Mouse (Mus musculus): ENCODE data around the gene Kcnk1. TPM values are rescaled to one million over a fixed set of nuclear protein-coding genes. Genes with fewer than 3 reads are reported as not detected.

Gene Kcnk1
- polyA plus RNA-seq, 2 experiments = 0.08 to 0.29 TPM

- H3K4me2 ChIP-seq (ENCODE audit: low read depth) = no peak overlapping the region
- no peak overlapping the region for H3K9ac ChIP-seq (replicated peaks)
- no peaks in the 10 kb centered on the region for H3K9me3 ChIP-seq (ENCODE audit: control insufficient read depth, low read length)
- no peaks in the 10 kb centered on the region for H3K36me3 ChIP-seq (replicated peaks; ENCODE audit: control insufficient read depth, insufficient read depth, low read depth)
- no peaks in the 10 kb centered on the region for H3K4me1 ChIP-seq (replicated peaks; ENCODE audit: control insufficient read depth in 2 of 2, insufficient read depth in 2 of 2, low read length in 1 of 2)
- no peak overlapping the region for H3K27ac ChIP-seq
- no peak overlapping the region for H3K4me3 ChIP-seq (ENCODE audit: insufficient read depth in 1 of 2, low read depth in 2 of 2, low read length in 2 of 2)
- DNase-seq (ENCODE audit: low read depth in 3 of 3, low spot score in 3 of 3) = no peak
- no peak for ATAC-seq (ENCODE audit: insufficient read depth)
- H3K27me3 ChIP-seq (ENCODE audit: control insufficient read depth, insufficient read depth, low read length) = no peaks in the 10 kb centered on the region
- TF ChIP-seq CTCF (IDR thresholded peaks at IDR 0.05; ENCODE audit: low read depth) (no peak), EP300 (IDR thresholded peaks at IDR 0.05; ENCODE audit: low read depth) (no peak)
- 69% methylated on average over 6 of the region's 6 CpGs for WGBS (ENCODE audit: insufficient replicate concordance)
Observed at GRCm38 (mm10) chr8:126003546-126003945, 8.6 kb downstream of the Kcnk1 start.

- Histone ChIP-seq H3K9me3 (ENCODE audit: control insufficient read depth, low read length) (no peaks in the 10 kb centered on the region), H3K36me3 (replicated peaks; ENCODE audit: control insufficient read depth, insufficient read depth, low read depth) (no peaks in the 10 kb centered on the region), H3K9ac (replicated peaks) (no peak overlapping the region), H3K4me3 (ENCODE audit: insufficient read depth in 1 of 2, low read depth in 2 of 2, low read length in 2 of 2) (no peak overlapping the region), H3K27ac (no peak overlapping the region), H3K4me2 (ENCODE audit: low read depth) (no peak overlapping the region), H3K4me1 (replicated peaks; ENCODE audit: control insufficient read depth in 2 of 2, insufficient read depth in 2 of 2, low read length in 1 of 2) (no peaks in the 10 kb centered on the region), H3K27me3 (ENCODE audit: control insufficient read depth, insufficient read depth, low read length) (no peaks in the 10 kb centered on the region)
- TF ChIP-seq EP300 (IDR thresholded peaks at IDR 0.05; ENCODE audit: low read depth) = no peak
- TF ChIP-seq CTCF (IDR thresholded peaks at IDR 0.05; ENCODE audit: low read depth) = no peak
- no peak for ATAC-seq (ENCODE audit: insufficient read depth)
- no peak for DNase-seq (ENCODE audit: low read depth in 3 of 3, low spot score in 3 of 3)
- WGBS (ENCODE audit: insufficient replicate concordance) = 47% methylated on average over 7 of the region's 7 CpGs
Observed at GRCm38 (mm10) chr8:126004953-126005352, 10.0 kb downstream of the Kcnk1 start.

- DNase-seq (ENCODE audit: low read depth in 3 of 3, low spot score in 3 of 3) = no peak
- H3K9me3 ChIP-seq (ENCODE audit: control insufficient read depth, low read length) = no peaks in the 10 kb centered on the region
- H3K4me3 ChIP-seq (ENCODE audit: insufficient read depth in 1 of 2, low read depth in 2 of 2, low read length in 2 of 2) = no peak overlapping the region
- 63% methylated on average over 11 of the region's 11 CpGs for WGBS (ENCODE audit: insufficient replicate concordance)
- no peaks in the 10 kb centered on the region for H3K27me3 ChIP-seq (ENCODE audit: control insufficient read depth, insufficient read depth, low read length)
- no peak overlapping the region for H3K27ac ChIP-seq
- no peak overlapping the region for H3K4me2 ChIP-seq (ENCODE audit: low read depth)
- no peak for ATAC-seq (ENCODE audit: insufficient read depth)
- no peak overlapping the region for H3K9ac ChIP-seq (replicated peaks)
- H3K4me1 ChIP-seq (replicated peaks; ENCODE audit: control insufficient read depth in 2 of 2, insufficient read depth in 2 of 2, low read length in 1 of 2) = no peaks in the 10 kb centered on the region
- H3K36me3 ChIP-seq (replicated peaks; ENCODE audit: control insufficient read depth, insufficient read depth, low read depth) = no peaks in the 10 kb centered on the region
- TF ChIP-seq EP300 (IDR thresholded peaks at IDR 0.05; ENCODE audit: low read depth) (no peak), CTCF (IDR thresholded peaks at IDR 0.05; ENCODE audit: low read depth) (no peak)
Observed at GRCm38 (mm10) chr8:126006310-126006990, 11.5 kb downstream of the Kcnk1 start.

GRCm38 (mm10) chr8:126007538-126008330 is 12.8 kb downstream of the Kcnk1 start:
- Histone ChIP-seq H3K9me3 (ENCODE audit: control insufficient read depth, low read length) (no peaks in the 10 kb centered on the region), H3K27me3 (ENCODE audit: control insufficient read depth, insufficient read depth, low read length) (no peaks in the 10 kb centered on the region), H3K4me1 (replicated peaks; ENCODE audit: control insufficient read depth in 2 of 2, insufficient read depth in 2 of 2, low read length in 1 of 2) (no peaks in the 10 kb centered on the region), H3K9ac (replicated peaks) (no peak overlapping the region), H3K4me3 (ENCODE audit: insufficient read depth in 1 of 2, low read depth in 2 of 2, low read length in 2 of 2) (no peak overlapping the region), H3K4me2 (ENCODE audit: low read depth) (no peak overlapping the region), H3K36me3 (replicated peaks; ENCODE audit: control insufficient read depth, insufficient read depth, low read depth) (no peaks in the 10 kb centered on the region), H3K27ac (no peak overlapping the region)
- no peak for DNase-seq (ENCODE audit: low read depth in 3 of 3, low spot score in 3 of 3)
- ATAC-seq (ENCODE audit: insufficient read depth) = no peak
- no peak for TF ChIP-seq CTCF (IDR thresholded peaks at IDR 0.05; ENCODE audit: low read depth)
- WGBS (ENCODE audit: insufficient replicate concordance) = 64% methylated on average over 19 of the region's 19 CpGs

- no peaks in the 10 kb centered on the region for H3K4me1 ChIP-seq (replicated peaks; ENCODE audit: control insufficient read depth in 2 of 2, insufficient read depth in 2 of 2, low read length in 1 of 2)
- H3K4me3 ChIP-seq (ENCODE audit: insufficient read depth in 1 of 2, low read depth in 2 of 2, low read length in 2 of 2) = no peak overlapping the region
- no peaks in the 10 kb centered on the region for H3K27me3 ChIP-seq (ENCODE audit: control insufficient read depth, insufficient read depth, low read length)
- WGBS (ENCODE audit: insufficient replicate concordance) = 58% methylated on average over 2 of the region's 2 CpGs
- no peak overlapping the region for H3K27ac ChIP-seq
- no peaks in the 10 kb centered on the region for H3K36me3 ChIP-seq (replicated peaks; ENCODE audit: control insufficient read depth, insufficient read depth, low read depth)
- DNase-seq (ENCODE audit: low read depth in 3 of 3, low spot score in 3 of 3) (no peak), ATAC-seq (ENCODE audit: insufficient read depth) (no peak)
- H3K9ac ChIP-seq (replicated peaks) = no peak overlapping the region
- TF ChIP-seq CTCF (IDR thresholded peaks at IDR 0.05; ENCODE audit: low read depth) (no peak), EP300 (IDR thresholded peaks at IDR 0.05; ENCODE audit: low read depth) (no peak)
- no peak overlapping the region for H3K4me2 ChIP-seq (ENCODE audit: low read depth)
- H3K9me3 ChIP-seq (ENCODE audit: control insufficient read depth, low read length) = no peaks in the 10 kb centered on the region
Observed at GRCm38 (mm10) chr8:126008945-126009344, 14.0 kb downstream of the Kcnk1 start.

All from liver, embryonic 14.5 days (tissue).